Mouse (Mus musculus): ENCODE measurements around the gene Foxl2.

- TF ChIP-seq CTCF (IDR thresholded peaks at IDR 0.05; ENCODE audit: control insufficient read depth, insufficient read depth, low read length) = peak; percentile 96
- TF ChIP-seq POLR2A (IDR thresholded peaks at IDR 0.05; ENCODE audit: borderline replicate concordance, control insufficient read depth, low read depth, low read length) = no peak
Observed at GRCm38 (mm10) chr9:98979431-98980416, 24.6 kb downstream of the Foxl2 start.

Data from bone marrow, adult 2 months (tissue).